Mouse (Mus musculus) liver, embryonic 16.5 days (tissue): ENCODE results near the gene Fbxw11. TPM values are rescaled to one million over a fixed set of nuclear protein-coding genes. Genes with fewer than 3 reads are reported as not detected.
"Not testable (repeated sequence)": the region's sequence is repeated elsewhere in the genome, so short reads cannot be mapped to it uniquely, and the experiment has no call there.

Experiments
- ATAC-seq: fragments of 200-750 bp; cut with Nextera tagmentation; 2 replicates; pipeline ENCODE4 v1.8.0; 2017; ENCODE audit warnings: low read depth, mild to moderate bottlenecking, moderate number of reproducible peaks, moderate library complexity
- H3K27ac ChIP-seq: fragments of 300-500 bp; sonication (generic); 2 replicates; pipeline ENCODE4 v1.5.1; 2014; ENCODE audit warnings: mild to moderate bottlenecking, low read length
- H3K27me3 ChIP-seq: fragments of 300-500 bp; sonication (generic); 2 replicates; pipeline ENCODE4 v1.6.1; 2014; ENCODE audit warnings: low read depth, low read length, mixed read lengths; ENCODE audit not compliant: control insufficient read depth, insufficient read depth
- H3K36me3 ChIP-seq: fragments of 300-500 bp; sonication (generic); 2 replicates; pipeline ENCODE4 v1.6.1; 2014; ENCODE audit warnings: mild to moderate bottlenecking; ENCODE audit not compliant: control insufficient read depth, insufficient read depth
- H3K4me1 ChIP-seq: fragments of 300-500 bp; sonication (generic); 2 replicates; pipeline ENCODE4 v1.6.1; 2014; ENCODE audit warnings: low read depth, low read length, mixed read lengths; ENCODE audit not compliant: control insufficient read depth
- H3K4me2 ChIP-seq: fragments of 300-500 bp; sonication (generic); 2 replicates; pipeline ENCODE4 v1.6.1; 2014; ENCODE audit warnings: low read depth, low read length, mixed read lengths
- H3K4me3 ChIP-seq: fragments of 300-500 bp; sonication (generic); 2 replicates; pipeline ENCODE4 v1.5.1; 2014; ENCODE audit warnings: low read depth, mild to moderate bottlenecking, low read length
- H3K9ac ChIP-seq: fragments of 300-500 bp; sonication (generic); 2 replicates; pipeline ENCODE4 v1.6.1; 2014; ENCODE audit warnings: low read depth, low read length
- H3K9me3 ChIP-seq: fragments of 300-500 bp; sonication (generic); replicated peaks from 2 replicates; pipeline ENCODE4 v1.6.1; 2016; ENCODE audit warnings: low read length; ENCODE audit not compliant: control insufficient read depth
- WGBS: fragments of 180-500 bp; shearing (Covaris S2); extraction: QIAGEN DNeasy Blood & Tissue Kit; methylation state at CpG from one replicate; pipeline ENCODE4 v1.1.7; 2014; ENCODE audit not compliant: insufficient replicate concordance; 5-methylcytosine and 5-hydroxymethylcytosine counted together
- polyA plus RNA-seq: library from polyadenylated mRNA; unstranded; fragments of >200 nt; fragmentation: Nextera tagmentation; extraction: Ambion mirVana; gene quantifications from 2 replicates; pipeline ENCODE4 v1.2.1, GENCODE M21; 2015

Gene Fbxw11
- polyA plus RNA-seq, 1 experiment from 2014 or later = 19.8 TPM

- H3K9me3 ChIP-seq = no peaks in the 10 kb centered on the region
- H3K4me3 ChIP-seq = no peak overlapping the region
- no peaks in the 10 kb centered on the region for H3K36me3 ChIP-seq
- H3K27ac ChIP-seq = no peak overlapping the region
- peaks cover 4% of the 10 kb centered on the region for H3K4me1 ChIP-seq
- no peak overlapping the region for H3K9ac ChIP-seq
- no peaks in the 10 kb centered on the region for H3K27me3 ChIP-seq
- H3K4me2 ChIP-seq = no peak overlapping the region
- no peak for ATAC-seq
- WGBS = 50% methylated on average over 7 of the region's 7 CpGs
Measured at GRCm38 (mm10) chr11:32693431-32694141, 51.1 kb downstream of the Fbxw11 start.

DNA sequence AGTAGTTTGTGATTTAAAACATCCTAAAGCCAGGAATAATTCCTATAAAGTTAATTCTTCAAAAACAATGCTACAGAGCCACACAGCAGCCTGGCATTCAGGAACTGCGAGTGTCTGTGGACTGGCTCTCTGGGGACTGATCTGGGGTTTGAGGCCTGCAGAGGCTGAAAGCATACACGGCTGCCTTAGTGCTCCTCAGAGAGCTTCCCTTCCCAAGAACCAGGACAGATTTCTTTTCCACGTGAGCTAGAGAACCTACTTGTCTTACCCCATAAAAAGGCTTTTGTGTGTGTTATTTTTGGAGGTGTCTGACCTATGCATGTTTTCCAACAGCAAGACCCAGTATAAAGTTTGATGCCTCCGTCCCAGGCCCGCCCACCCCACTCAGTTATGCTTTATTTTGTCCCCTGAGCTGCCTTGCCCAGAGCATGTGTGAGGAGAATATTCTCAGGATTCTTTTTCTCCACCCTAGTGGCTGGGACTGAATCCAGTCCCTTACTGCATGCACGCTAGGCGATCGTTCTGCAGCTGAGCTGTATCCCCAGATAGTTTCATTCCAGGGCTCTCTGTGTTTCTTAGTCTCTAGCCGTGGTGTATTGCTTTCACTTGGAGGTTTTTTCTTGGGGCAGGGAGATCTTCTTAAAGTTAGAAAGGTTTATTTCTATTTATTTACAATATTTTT, 51.9 kb downstream of the Fbxw11 start:
- whole genome bisulfite sequencing = 74% methylated on average over 9 of the region's 9 CpGs
- not testable (repeated sequence) for H3K4me3 ChIP-seq, H3K36me3 ChIP-seq, ATAC-seq, H3K27ac ChIP-seq, H3K4me2 ChIP-seq, H3K9ac ChIP-seq, H3K4me1 ChIP-seq, H3K27me3 ChIP-seq, H3K9me3 ChIP-seq

DNA sequence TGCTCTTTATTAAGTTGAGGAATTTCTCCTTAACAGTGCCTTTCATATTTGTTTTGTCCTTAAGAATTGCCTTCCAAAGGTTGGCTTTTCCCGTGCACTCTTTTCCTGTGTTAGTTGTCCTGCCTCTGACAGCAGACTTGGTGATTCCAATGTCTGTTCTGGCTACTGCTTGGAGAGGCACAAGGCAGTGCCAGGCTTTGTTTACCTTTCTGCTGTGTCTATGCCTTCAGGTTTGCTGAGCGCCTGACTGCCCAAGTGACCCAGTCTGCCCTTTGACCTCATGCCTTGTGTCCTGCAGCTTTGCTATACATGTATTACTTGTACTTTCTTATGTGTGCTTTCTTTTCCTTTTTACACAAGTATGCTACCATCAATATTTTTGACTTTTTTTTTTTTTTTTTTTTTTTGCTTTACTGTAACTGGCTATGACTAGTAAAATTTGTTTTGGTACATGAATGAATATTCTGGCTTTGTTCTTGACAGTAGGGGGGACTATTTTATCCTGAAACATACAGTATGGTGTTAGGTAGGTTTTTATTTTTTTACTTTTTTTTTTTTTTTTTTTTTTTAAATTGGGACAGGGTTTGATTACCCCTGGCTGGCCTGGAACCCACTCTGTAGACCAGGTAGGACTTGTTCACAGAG, 54.0 kb downstream of the Fbxw11 start:
- no peak overlapping the region for H3K9ac ChIP-seq
- no peak overlapping the region for H3K27ac ChIP-seq
- no peaks in the 10 kb centered on the region for H3K9me3 ChIP-seq
- WGBS = 42% methylated on average over 2 of the region's 2 CpGs
- H3K27me3 ChIP-seq = no peaks in the 10 kb centered on the region
- peaks cover 12% of the 10 kb centered on the region for H3K4me1 ChIP-seq
- H3K4me2 ChIP-seq = no peak overlapping the region
- no peak overlapping the region for H3K4me3 ChIP-seq
- ATAC-seq = peak; percentile 32; the same call in 1 of the 2 replicates
- H3K36me3 ChIP-seq = no peaks in the 10 kb centered on the region

- 18% methylated on average over 3 of the region's 3 CpGs for WGBS
- no peak overlapping the region for H3K27ac ChIP-seq
- H3K9ac ChIP-seq = no peak overlapping the region
- no peaks in the 10 kb centered on the region for H3K27me3 ChIP-seq
- peaks cover 12% of the 10 kb centered on the region for H3K4me1 ChIP-seq
- H3K4me2 ChIP-seq = no peak overlapping the region
- no peak overlapping the region for H3K4me3 ChIP-seq
- no peaks in the 10 kb centered on the region for H3K36me3 ChIP-seq
- no peak for ATAC-seq
- H3K9me3 ChIP-seq = no peaks in the 10 kb centered on the region
Measured at GRCm38 (mm10) chr11:32697695-32698094, 55.2 kb downstream of the Fbxw11 start.

- no peak overlapping the region for H3K9ac ChIP-seq
- 42% methylated on average over 3 of the region's 3 CpGs for WGBS
- H3K4me2 ChIP-seq = no peak overlapping the region
- no peak overlapping the region; the same call in 1 of the 2 replicates for H3K27ac ChIP-seq
- H3K4me3 ChIP-seq = no peak overlapping the region
- no peak for ATAC-seq
- H3K9me3 ChIP-seq = no peaks in the 10 kb centered on the region
- peaks cover 12% of the 10 kb centered on the region for H3K4me1 ChIP-seq
- no peaks in the 10 kb centered on the region for H3K36me3 ChIP-seq
- H3K27me3 ChIP-seq = no peaks in the 10 kb centered on the region
Measured at GRCm38 (mm10) chr11:32699913-32700493, 57.5 kb downstream of the Fbxw11 start.

DNA sequence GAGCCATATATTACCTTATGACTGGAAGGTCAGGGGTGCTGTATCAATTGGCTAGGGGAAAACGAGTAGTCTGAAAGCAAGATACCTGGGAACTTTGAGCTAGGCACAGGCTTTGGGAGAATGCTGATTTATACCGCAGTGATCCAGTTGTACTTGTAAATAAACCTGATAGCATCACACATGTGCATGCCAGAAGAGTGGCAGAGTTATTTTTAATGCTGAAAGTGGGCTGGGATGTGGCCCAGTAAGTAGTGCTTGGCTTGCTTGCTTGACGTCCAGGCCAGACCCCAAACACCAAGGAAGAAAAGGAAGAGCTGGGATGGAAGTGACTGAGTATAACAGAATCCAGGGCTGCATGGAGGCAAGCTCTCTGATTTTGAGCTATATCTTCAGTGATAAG, 59.0 kb downstream of the Fbxw11 start:
- H3K4me2 ChIP-seq = no peak overlapping the region
- H3K27ac ChIP-seq = no peak overlapping the region
- H3K36me3 ChIP-seq = no peaks in the 10 kb centered on the region
- H3K4me3 ChIP-seq = no peak overlapping the region
- 56% methylated on average over 3 of the region's 3 CpGs for WGBS
- peaks cover 12% of the 10 kb centered on the region for H3K4me1 ChIP-seq
- no peak overlapping the region for H3K9ac ChIP-seq
- no peaks in the 10 kb centered on the region for H3K9me3 ChIP-seq
- H3K27me3 ChIP-seq = no peaks in the 10 kb centered on the region
- ATAC-seq = no peak

- no peaks in the 10 kb centered on the region for H3K36me3 ChIP-seq
- WGBS = 74% methylated on average over 6 of the region's 6 CpGs
- no peaks in the 10 kb centered on the region for H3K9me3 ChIP-seq
- H3K4me1 ChIP-seq = peaks cover 8% of the 10 kb centered on the region
- H3K27ac ChIP-seq = no peak overlapping the region
- H3K4me2 ChIP-seq = no peak overlapping the region
- no peaks in the 10 kb centered on the region for H3K27me3 ChIP-seq
- no peak overlapping the region for H3K9ac ChIP-seq
- no peak for ATAC-seq
- no peak overlapping the region for H3K4me3 ChIP-seq
Measured at GRCm38 (mm10) chr11:32704241-32704890, 61.8 kb downstream of the Fbxw11 start.

GRCm38 (mm10) chr11:32706406-32706993, 64.0 kb downstream of the Fbxw11 start:
- H3K27me3 ChIP-seq = no peaks in the 10 kb centered on the region
- no peak overlapping the region for H3K4me3 ChIP-seq
- ATAC-seq = no peak
- 63% methylated on average over 4 of the region's 4 CpGs for WGBS
- no peaks in the 10 kb centered on the region for H3K9me3 ChIP-seq
- no peak overlapping the region for H3K4me2 ChIP-seq
- H3K36me3 ChIP-seq = no peaks in the 10 kb centered on the region
- H3K4me1 ChIP-seq = no peaks in the 10 kb centered on the region
- H3K27ac ChIP-seq = no peak overlapping the region
- H3K9ac ChIP-seq = no peak overlapping the region
